Mouse (Mus musculus): ENCODE measurements at regions not wholly inside any gene's neighbourhood (a gene's known extent, or its start where the extent isn't known, plus 50 kb on each side); places are given as distances from the start of the nearest gene placed in this dataset.

DNA sequence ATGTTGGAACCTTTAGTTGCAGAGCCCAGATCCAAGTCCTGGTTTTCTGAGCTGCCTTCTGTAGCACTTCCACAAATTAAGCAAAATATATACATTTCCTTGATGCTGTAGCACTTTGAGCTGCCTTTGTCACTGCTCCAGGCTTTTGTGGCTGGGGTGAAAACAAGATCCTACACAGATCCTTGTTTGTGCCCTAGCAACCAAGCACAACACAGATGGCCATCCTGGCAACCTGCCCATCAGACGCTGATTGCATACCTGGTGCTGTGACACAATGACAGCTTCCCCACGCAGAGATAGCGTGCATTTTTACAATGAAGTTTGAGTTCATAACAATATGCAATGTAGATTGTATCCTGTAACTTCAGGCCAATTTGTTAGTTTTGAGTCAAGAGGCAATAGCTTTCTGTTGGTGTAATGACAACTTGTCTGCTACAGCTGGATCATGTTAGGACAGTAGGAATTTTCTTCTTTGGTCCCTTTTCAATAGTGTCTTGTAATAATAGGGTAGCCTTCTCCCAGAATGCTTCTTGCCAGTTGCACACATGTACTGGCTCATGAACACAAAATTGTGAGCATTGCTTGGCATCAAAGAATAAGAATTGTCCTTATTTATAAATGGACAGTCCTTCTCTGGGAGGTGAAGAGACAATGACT lies 153.5 kb upstream of the Tnc start:
- Histone ChIP-seq H3K9me3 (no peaks in the 10 kb centered on the region), H3K4me3 (no peak overlapping the region), H3K4me2 (no peak overlapping the region), H3K36me3 (no peaks in the 10 kb centered on the region), H3K27me3 (no peaks in the 10 kb centered on the region), H3K27ac (0 out of 2 replicates have a peak overlapping the region, but pooled peaks have one; percentile 40), H3K4me1 (replicated peaks) (0 out of 2 replicates have a peak, but pooled peaks cover 3% of the 10 kb centered on the region), H3K9ac (no peak overlapping the region)
- ATAC-seq (ENCODE audit: low FRiP score), result peak; percentile 87
- WGBS, result 48% methylated on average over 3 of the region's 3 CpGs

DNA sequence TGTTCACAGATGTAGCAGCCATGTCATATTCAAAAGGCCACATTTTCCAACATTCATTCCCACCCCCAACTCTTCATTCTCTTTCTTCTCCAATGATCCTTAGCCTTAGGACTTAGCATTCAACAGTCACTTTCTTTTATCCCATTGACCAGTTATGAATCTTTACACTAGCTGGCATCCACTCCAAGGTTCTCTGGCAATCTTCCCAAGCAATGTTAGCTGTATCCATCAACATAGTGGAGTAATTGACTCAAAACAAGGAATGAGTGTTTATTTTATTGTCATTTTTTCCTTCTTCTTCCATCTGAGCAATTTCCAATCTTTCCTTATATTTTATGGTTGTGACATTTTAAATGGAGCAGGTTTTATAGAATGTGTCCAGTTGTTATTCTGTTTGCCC lies 138.2 kb upstream of the Tnc start:
- Histone ChIP-seq H3K36me3 (no peaks in the 10 kb centered on the region), H3K27ac (no peak overlapping the region), H3K27me3 (no peaks in the 10 kb centered on the region), H3K4me1 (replicated peaks) (no peaks in the 10 kb centered on the region), H3K9ac (no peak overlapping the region), H3K4me3 (no peak overlapping the region), H3K9me3 (no peaks in the 10 kb centered on the region), H3K4me2 (no peak overlapping the region)
- no peak for ATAC-seq (ENCODE audit: low FRiP score)

DNA sequence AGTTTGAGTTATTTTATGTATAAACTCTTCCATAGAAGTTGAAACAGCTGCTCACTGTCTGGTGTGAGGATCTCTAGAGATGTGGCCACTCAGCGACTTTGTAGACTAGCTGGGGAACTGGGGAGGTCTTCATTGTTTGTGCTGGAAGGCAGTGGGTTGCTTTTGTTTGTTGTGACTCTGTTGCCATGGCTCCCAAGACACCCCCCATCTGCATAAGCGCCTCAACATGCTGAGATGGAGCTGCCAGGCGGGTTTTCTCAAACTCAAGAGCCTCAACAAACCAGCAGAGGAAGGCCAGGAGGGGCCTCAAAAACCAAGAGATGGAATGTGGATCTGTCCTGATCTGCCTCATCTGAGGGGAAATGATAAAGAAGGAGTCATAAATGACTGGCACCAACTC lies 129.1 kb upstream of the Tnc start:
- Histone ChIP-seq H3K36me3 (no peaks in the 10 kb centered on the region), H3K4me1 (replicated peaks) (no peaks in the 10 kb centered on the region; the same call in 1 of the 2 replicates), H3K9me3 (no peaks in the 10 kb centered on the region), H3K4me3 (no peak overlapping the region), H3K27me3 (no peaks in the 10 kb centered on the region), H3K4me2 (no peak overlapping the region), H3K9ac (no peak overlapping the region), H3K27ac (no peak overlapping the region)
- ATAC-seq (ENCODE audit: low FRiP score), result no peak
- 15% methylated on average over 3 of the region's 3 CpGs for WGBS

DNA sequence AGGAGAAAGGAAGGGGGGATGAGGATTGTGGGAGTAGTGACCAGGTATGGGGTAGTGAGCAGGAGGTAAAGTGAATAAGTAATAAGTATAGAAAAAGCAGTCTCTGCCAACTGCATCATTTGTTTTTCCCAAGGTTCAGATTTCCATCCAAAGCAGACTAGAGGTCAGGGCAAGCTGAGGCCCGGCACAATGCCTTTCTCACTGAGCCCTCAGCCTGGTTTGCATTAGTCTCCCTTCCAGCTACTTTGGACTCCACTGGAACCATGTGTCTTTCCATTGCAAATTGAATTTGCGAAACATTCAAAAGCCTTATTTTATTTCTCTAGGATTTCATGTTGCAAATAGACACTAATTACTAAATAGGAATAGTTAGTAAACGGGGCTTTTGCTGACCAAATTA lies 124.7 kb upstream of the Tnc start:
- Histone ChIP-seq H3K4me3 (no peak overlapping the region), H3K4me1 (replicated peaks) (no peaks in the 10 kb centered on the region; the same call in 1 of the 2 replicates), H3K36me3 (no peaks in the 10 kb centered on the region), H3K9me3 (no peaks in the 10 kb centered on the region), H3K4me2 (no peak overlapping the region), H3K9ac (no peak overlapping the region), H3K27ac (no peak overlapping the region), H3K27me3 (no peaks in the 10 kb centered on the region)
- WGBS, result 88% methylated on average over 3 of the region's 3 CpGs
- no peak for ATAC-seq (ENCODE audit: low FRiP score)

DNA sequence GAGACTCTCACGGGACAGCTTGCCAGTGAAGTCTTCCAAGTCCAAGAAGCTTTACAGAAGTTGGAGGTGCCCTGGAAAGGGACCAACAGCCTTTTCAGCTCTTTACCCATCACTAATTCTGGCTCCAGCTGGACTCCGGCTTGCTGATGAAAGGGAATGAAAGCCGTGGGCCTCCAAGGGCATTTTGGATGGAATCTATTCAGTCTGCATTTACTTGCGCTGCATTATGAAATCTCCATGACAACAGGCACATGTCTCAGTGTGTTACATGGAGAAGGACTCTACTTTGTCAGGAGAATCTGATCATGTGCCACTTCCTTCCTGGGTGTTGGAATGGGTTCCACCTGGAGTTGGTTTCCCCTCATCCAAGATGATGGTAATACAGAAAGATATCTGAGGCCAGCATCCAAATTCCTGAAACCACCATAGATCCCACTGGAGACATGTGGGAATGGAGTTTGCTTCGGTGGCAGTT lies 102.2 kb upstream of the Tnc start:
- Histone ChIP-seq H3K27me3 (no peaks in the 10 kb centered on the region), H3K4me1 (replicated peaks) (peaks cover 7% of the 10 kb centered on the region; the same call in 1 of the 2 replicates), H3K36me3 (no peaks in the 10 kb centered on the region), H3K27ac (peak overlapping the region; percentile 36; the same call in 1 of the 2 replicates), H3K4me3 (no peak overlapping the region), H3K9me3 (no peaks in the 10 kb centered on the region), H3K9ac (no peak overlapping the region), H3K4me2 (no peak overlapping the region)
- WGBS, result 35% methylated on average over 5 of the region's 5 CpGs
- ATAC-seq (ENCODE audit: low FRiP score), result peak; percentile 84

DNA sequence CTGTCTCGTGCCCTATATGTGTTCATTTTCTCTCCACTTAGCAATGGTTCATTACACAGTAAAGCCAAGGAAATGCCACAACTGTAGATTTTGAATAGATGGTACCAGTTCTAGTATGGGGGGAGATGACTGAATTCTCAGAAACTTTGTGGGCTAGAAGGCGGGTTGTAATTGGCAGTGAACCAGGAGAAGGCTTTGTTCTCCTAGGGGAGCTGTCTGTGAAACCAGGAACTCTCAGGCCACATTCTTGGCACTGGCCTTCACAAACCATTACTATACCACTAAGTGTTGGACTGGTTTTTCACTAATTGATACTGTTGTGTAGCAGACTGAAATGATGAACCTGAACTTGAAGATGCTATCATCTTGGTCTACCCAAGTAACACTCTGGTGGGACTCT lies 99.1 kb upstream of the Tnc start:
- WGBS, result 70% methylated on average over 2 of the region's 2 CpGs
- Histone ChIP-seq H3K27me3 (no peaks in the 10 kb centered on the region), H3K36me3 (no peaks in the 10 kb centered on the region), H3K4me2 (no peak overlapping the region), H3K4me3 (no peak overlapping the region), H3K4me1 (replicated peaks) (peaks cover 7% of the 10 kb centered on the region; the same call in 1 of the 2 replicates), H3K9me3 (no peaks in the 10 kb centered on the region), H3K27ac (no peak overlapping the region), H3K9ac (no peak overlapping the region)
- peak; percentile 41 for ATAC-seq (ENCODE audit: low FRiP score)

DNA sequence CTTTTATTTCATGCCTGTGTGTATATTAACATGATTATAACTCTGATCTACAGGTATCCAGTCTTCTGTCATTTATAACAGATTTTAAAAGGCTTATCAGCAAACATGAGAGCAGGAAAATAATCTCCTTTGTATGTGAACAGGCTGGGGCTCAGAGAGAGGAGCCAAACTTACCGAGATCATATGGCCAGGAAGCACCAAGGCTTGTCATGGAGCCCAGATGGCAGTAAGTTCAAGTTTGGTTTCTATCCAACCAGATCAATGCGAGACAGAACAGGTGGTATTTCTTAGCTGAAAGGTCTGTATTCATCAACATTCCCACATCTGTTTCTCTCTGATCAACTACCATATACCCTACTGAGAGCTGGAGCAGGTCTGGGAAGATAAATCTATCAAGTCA lies 96.1 kb upstream of the Tnc start:
- ATAC-seq (ENCODE audit: low FRiP score), result no peak
- Histone ChIP-seq H3K4me2 (no peak overlapping the region), H3K27me3 (no peaks in the 10 kb centered on the region), H3K36me3 (no peaks in the 10 kb centered on the region), H3K27ac (no peak overlapping the region), H3K4me3 (no peak overlapping the region), H3K9me3 (no peaks in the 10 kb centered on the region), H3K4me1 (replicated peaks) (no peaks in the 10 kb centered on the region), H3K9ac (no peak overlapping the region)
- 83% methylated on average over 2 of the region's 2 CpGs for WGBS

DNA sequence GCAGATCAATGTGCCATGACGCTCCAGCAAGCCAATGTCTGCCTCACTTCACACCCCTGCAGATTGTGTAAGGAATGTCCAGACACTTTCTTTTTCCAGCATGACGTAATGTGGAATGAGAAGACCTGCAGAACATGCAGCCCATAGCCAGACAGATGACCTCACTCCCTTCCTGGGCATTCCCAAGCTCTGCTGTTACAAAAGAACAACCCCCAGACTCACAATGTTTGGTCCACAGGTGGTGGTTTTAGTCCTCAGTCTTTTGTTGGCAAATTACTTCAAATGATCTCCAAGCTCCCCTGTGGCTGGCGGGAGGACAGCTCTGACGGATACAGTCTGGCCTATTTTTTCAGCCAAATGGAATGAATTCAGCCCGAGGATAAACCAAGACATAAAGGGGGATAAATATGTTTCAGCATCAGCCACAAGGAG lies 95.6 kb upstream of the Tnc start:
- Histone ChIP-seq H3K9ac (no peak overlapping the region), H3K27ac (no peak overlapping the region), H3K4me3 (no peak overlapping the region), H3K36me3 (no peaks in the 10 kb centered on the region), H3K4me2 (no peak overlapping the region), H3K9me3 (no peaks in the 10 kb centered on the region), H3K27me3 (no peaks in the 10 kb centered on the region), H3K4me1 (replicated peaks) (no peaks in the 10 kb centered on the region)
- no peak for ATAC-seq (ENCODE audit: low FRiP score)
- WGBS, result 57% methylated on average over 5 of the region's 5 CpGs

DNA sequence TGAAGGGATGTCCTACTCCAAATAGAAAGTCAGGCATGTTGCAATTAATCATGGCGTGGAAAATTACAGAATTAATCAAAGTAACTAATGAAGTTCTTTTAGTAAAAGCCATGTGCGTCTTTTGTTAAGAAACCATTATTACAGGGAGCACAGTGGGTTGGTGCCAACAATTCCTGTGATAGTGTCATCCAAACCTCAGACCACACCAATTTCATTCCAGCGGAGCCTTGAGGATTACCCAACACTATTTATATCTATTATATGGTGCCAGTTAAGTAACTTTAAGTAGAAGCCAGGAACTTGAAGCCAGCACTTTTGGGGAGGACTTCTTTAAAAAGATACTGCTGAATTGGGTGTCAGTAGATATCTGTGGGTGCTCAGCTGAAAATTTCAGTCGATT lies 93.0 kb upstream of the Tnc start:
- no peaks in the 10 kb centered on the region for H3K4me1 ChIP-seq (replicated peaks)
- H3K9me3 ChIP-seq, result no peaks in the 10 kb centered on the region
- no peaks in the 10 kb centered on the region for H3K27me3 ChIP-seq
- H3K9ac ChIP-seq, result no peak overlapping the region
- H3K4me3 ChIP-seq, result no peak overlapping the region
- no peaks in the 10 kb centered on the region for H3K36me3 ChIP-seq
- no peak overlapping the region for H3K27ac ChIP-seq
- no peak for ATAC-seq (ENCODE audit: low FRiP score)
- no peak overlapping the region for H3K4me2 ChIP-seq
- 83% methylated on average over 4 of the region's 4 CpGs for WGBS

DNA sequence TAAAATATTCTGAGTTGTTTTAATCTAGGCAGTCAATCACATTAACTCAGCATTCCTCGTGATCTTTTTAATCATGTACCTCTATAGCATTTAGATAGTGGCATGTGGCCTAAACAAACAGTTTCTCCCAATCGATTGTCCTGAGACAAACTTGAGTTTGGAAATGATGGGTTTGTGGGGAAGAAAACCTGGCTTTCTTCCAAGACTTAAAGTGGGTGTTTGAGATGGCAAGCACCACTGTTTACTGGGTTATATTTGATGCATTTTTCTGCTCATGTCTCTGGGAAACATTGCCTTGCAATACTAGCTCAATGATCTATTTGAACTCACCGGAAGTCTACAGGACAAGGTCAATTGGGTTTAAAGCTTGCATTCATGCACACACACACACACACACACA lies 88.2 kb upstream of the Tnc start:
- H3K4me3 ChIP-seq, result no peak overlapping the region
- ATAC-seq (ENCODE audit: low FRiP score), result no peak
- WGBS, result 82% methylated on average over 3 of the region's 3 CpGs

DNA sequence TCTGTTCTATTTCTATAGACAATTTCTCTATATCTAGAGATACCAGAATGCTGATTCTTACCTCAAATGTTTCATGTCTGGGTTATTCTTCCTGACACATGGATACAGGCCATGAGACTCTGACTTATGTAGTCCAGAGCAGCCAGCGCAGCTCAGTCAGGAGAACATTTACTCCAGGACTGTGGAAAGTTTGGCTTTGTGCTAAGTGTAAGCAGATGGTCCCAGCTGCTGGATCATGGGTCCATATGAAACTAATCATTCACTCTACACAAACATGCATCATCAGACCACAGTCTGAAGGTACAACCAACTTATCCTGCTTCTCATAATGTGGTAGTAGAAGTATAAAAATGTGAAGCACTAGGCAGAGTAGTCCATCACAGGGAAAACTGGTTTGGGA lies 82.5 kb upstream of the Tnc start:
- Histone ChIP-seq H3K36me3 (no peaks in the 10 kb centered on the region), H3K27me3 (no peaks in the 10 kb centered on the region), H3K4me3 (no peak overlapping the region), H3K9ac (no peak overlapping the region), H3K4me2 (no peak overlapping the region), H3K27ac (no peak overlapping the region), H3K9me3 (no peaks in the 10 kb centered on the region), H3K4me1 (replicated peaks) (no peaks in the 10 kb centered on the region)
- no peak for ATAC-seq (ENCODE audit: low FRiP score)
- WGBS, result 94% methylated on average over 1 of the region's 1 CpGs

More for the DNA sequence above, 88.2 kb upstream of the Tnc start:
- H3K4me1 ChIP-seq (replicated peaks), result no peaks in the 10 kb centered on the region
- no peaks in the 10 kb centered on the region for H3K9me3 ChIP-seq
- no peaks in the 10 kb centered on the region for H3K36me3 ChIP-seq
- H3K4me2 ChIP-seq, result no peak overlapping the region
- no peak overlapping the region for H3K9ac ChIP-seq
- H3K27ac ChIP-seq, result no peak overlapping the region
- H3K27me3 ChIP-seq, result no peaks in the 10 kb centered on the region

DNA sequence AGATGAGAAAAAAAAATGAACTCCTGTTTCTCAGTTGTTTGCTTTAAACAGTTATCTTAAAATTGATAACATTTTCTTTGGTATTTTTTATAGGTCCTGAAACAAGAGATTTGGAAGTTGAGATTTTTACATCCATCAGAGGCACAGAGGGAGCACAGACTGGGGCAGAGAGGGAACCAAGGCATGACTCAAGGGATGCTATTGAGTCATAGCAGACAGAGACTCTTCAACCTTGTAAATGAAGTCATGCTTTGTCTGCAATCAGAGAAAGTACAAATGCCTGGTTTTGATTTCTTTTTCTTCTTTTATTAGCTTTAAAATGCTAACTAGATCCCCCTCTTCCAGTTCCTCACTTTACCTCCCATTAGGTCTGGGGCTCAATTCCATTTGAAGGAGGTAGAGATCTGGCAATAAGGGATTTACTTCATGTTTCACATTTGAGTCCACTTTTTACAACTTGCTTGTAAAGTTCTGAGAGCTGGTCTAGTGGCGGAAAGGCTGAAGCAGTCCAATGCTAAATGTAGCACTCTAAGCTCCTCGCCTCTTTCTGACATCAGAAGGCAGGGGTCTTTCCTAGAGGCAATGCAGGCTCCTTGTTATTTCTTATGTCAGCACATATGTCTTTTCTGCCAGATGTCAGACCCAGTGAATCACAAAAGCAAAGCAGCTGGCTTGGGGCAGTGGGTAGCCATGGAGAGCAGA lies 77.7 kb upstream of the Tnc start:
- 92% methylated on average over 2 of the region's 2 CpGs for WGBS
- no peak for ATAC-seq (ENCODE audit: low FRiP score)

DNA sequence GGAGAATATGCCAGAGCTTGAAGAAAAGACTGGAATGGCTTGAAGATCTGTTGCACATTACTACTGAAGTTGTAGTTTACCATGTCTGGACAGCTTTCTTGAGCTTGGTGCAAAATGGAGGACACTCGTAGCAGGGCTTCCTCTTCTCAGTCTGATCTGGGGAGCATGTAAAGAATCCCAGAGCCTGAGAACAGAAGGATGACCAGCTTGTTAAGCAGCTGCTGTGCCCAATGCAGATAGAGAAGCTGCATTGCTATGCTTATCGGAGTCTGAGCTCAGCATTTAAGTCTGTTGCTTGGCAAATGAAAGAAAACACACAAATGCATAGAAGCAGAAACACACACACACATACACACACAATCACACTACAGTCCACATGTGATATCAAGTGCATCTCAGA lies 76.9 kb upstream of the Tnc start:
- H3K4me1 ChIP-seq (replicated peaks), result no peaks in the 10 kb centered on the region
- no peaks in the 10 kb centered on the region for H3K9me3 ChIP-seq
- no peaks in the 10 kb centered on the region for H3K36me3 ChIP-seq
- no peak overlapping the region for H3K27ac ChIP-seq
- ATAC-seq (ENCODE audit: low FRiP score), result no peak
- WGBS, result 90% methylated on average over 2 of the region's 2 CpGs
- H3K4me3 ChIP-seq, result no peak overlapping the region
- H3K4me2 ChIP-seq, result no peak overlapping the region
- no peak overlapping the region for H3K9ac ChIP-seq
- no peaks in the 10 kb centered on the region for H3K27me3 ChIP-seq

More for the DNA sequence above, 77.7 kb upstream of the Tnc start:
- Histone ChIP-seq H3K4me2 (no peak overlapping the region), H3K27me3 (no peaks in the 10 kb centered on the region), H3K9me3 (no peaks in the 10 kb centered on the region), H3K27ac (no peak overlapping the region), H3K9ac (no peak overlapping the region), H3K4me3 (no peak overlapping the region), H3K36me3 (no peaks in the 10 kb centered on the region), H3K4me1 (replicated peaks) (no peaks in the 10 kb centered on the region)

Data from hindbrain, embryonic 13.5 days (tissue).